In genomic region chrX:142390247-142390908, GRCm38 (mm10) we compare ENCODE assay signal across 8 mouse cellular contexts. TPM values are rescaled to one million over a fixed set of nuclear protein-coding genes. Genes with fewer than 3 reads are reported as not detected.
DNase-seq lines count a peak whose midpoint lies in the region; ATAC-seq and TF ChIP-seq lines count a peak whose summit lies in the region.

Gene Acsl4, minus strand, starts transcription at chrX:142390535.

- POLR2A ChIA-PET in Patski (lab: Charles Lee): interaction anchor here (0.6 to 1.5 kb wide), 3 partner anchors 9 to 202 kb away, joined by 3 to 4 read pairs (median 3); no protein-coding TSS in a partner anchor

- peaks cover 21% of the 10 kb centered on the region for H3K27me3 ChIP-seq in Patski
- H3K27me3 ChIP-seq in hindbrain, embryonic 14.5 days (ENCODE audit: control insufficient read depth, insufficient read depth, low read length): peaks cover 9% of the 10 kb centered on the region; the same call in 1 of the 2 replicates

- no peak for TF ChIP-seq CTCF in Patski (IDR thresholded peaks at IDR 0.05)

- H3K4me3 ChIP-seq in hindbrain, embryonic 14.5 days (replicated peaks; ENCODE audit: low read length): peak within 1 kb of the TSS; percentile 58

- DNase-seq in Patski (ENCODE audit: low read depth, low spot score): no peak
- peak; percentile 88 to 89 for DNase-seq in cerebellum, postnatal 14 days
- peak; percentile 60 to 70 for DNase-seq in frontal cortex, postnatal 25 days (ENCODE audit: low spot score in 2 of 2)
- peak; percentile 78 for DNase-seq in hindbrain, embryonic 14.5 days (ENCODE audit: low spot score)
- peak; percentile 67 for DNase-seq in left cerebral cortex, adult 11 months (ENCODE audit: low spot score)
- DNase-seq in lung, postnatal 4 days: peak; percentile 92 to 97
- peak; percentile 71 for DNase-seq in retina, postnatal 7 days (ENCODE audit: low read depth, low spot score)
- DNase-seq in urinary bladder, adult 2 months (ENCODE audit: low spot score): peak; percentile 77

- WGBS in hindbrain, embryonic 14.5 days: 13% methylated on average over 30 of the region's 59 CpGs

- H3K9ac ChIP-seq in hindbrain, embryonic 14.5 days: peak within 1 kb of the TSS; percentile 74

- in situ Hi-C loops in Patski (cut with MboI; ENCODE audit: low pct_unique_long_range_greater_than_20kb): no loop called here

- no peaks in the 10 kb centered on the region for H3K36me3 ChIP-seq in hindbrain, embryonic 14.5 days (replicated peaks; ENCODE audit: control insufficient read depth, insufficient read depth)

- H3K4me2 ChIP-seq in hindbrain, embryonic 14.5 days (replicated peaks): peak within 1 kb of the TSS; percentile 61

- H3K27ac ChIP-seq in hindbrain, embryonic 14.5 days: peak within 1 kb of the TSS; percentile 84

- CTCF ChIA-PET in Patski (lab: Charles Lee): interaction anchor here (1.1 to 2.0 kb wide), 2 partner anchors 14 to 18 kb away, joined by 3 to 6 read pairs; no protein-coding TSS in a partner anchor

- no peaks in the 10 kb centered on the region for H3K4me1 ChIP-seq in hindbrain, embryonic 14.5 days (replicated peaks; ENCODE audit: control insufficient read depth, insufficient read depth, low read length)

- no peaks in the 10 kb centered on the region for H3K9me3 ChIP-seq in hindbrain, embryonic 14.5 days (ENCODE audit: control insufficient read depth, low read length)

- peak; percentile 99 for ATAC-seq in Patski
- ATAC-seq in hindbrain, embryonic 14.5 days (ENCODE audit: low FRiP score): peak; percentile 98

RNA-seq across cellular contexts. Expression of gene Acsl4, which starts in this region (rescaled TPM):
- polyA plus RNA-seq in Patski (2021): 96.2 TPM
- polyA plus RNA-seq in hindbrain, embryonic 14.5 days (2014; fragmentation: Nextera tagmentation; extraction: Ambion mirVana): 31.4 and 39.8 TPM in 2 replicates
- polyA plus RNA-seq in urinary bladder, adult 2 months (2012; rRNA removed): 13.9 and 14.8 TPM in 2 replicates
